Mouse (Mus musculus) MEL (cell line): ENCODE results near the gene Gnai2.

Experiments
- E2F4 ChIP-seq: IDR thresholded peaks from 2 replicates; pipeline ENCODE4 v1.6.1; 2011; ENCODE audit warnings: low read depth, low read length, improper control_type of control experiment, borderline replicate concordance
- EP300 ChIP-seq, 2 experiments: IDR thresholded peaks; 2 replicates each; pipeline ENCODE4 v1.6.1; 2011; ENCODE audit warnings: improper control_type of control experiment in 2 of 2, low read length in 2 of 2, low read depth in 1 of 2, mild to moderate bottlenecking in 1 of 2
- MYC ChIP-seq: IDR thresholded peaks from 2 replicates; pipeline ENCODE4 v1.6.1; 2011; ENCODE audit warnings: low read depth, mild to moderate bottlenecking, low read length, improper control_type of control experiment, moderate library complexity
- RCOR1 ChIP-seq: IDR thresholded peaks from 2 replicates; pipeline ENCODE4 v1.6.1; 2012; ENCODE audit warnings: low read depth, mild to moderate bottlenecking, inconsistent platforms, low read length, improper control_type of control experiment
- TCF12 ChIP-seq: IDR thresholded peaks from 2 replicates; pipeline ENCODE4 v1.6.1; 2014; ENCODE audit warnings: low read depth, mild to moderate bottlenecking, inconsistent platforms, low read length, improper control_type of control experiment, moderate library complexity
- ZNF384 ChIP-seq: IDR thresholded peaks from 2 replicates; pipeline ENCODE4 v1.6.1; 2012; ENCODE audit warnings: low read depth, mild to moderate bottlenecking, inconsistent platforms, low read length, improper control_type of control experiment

DNA sequence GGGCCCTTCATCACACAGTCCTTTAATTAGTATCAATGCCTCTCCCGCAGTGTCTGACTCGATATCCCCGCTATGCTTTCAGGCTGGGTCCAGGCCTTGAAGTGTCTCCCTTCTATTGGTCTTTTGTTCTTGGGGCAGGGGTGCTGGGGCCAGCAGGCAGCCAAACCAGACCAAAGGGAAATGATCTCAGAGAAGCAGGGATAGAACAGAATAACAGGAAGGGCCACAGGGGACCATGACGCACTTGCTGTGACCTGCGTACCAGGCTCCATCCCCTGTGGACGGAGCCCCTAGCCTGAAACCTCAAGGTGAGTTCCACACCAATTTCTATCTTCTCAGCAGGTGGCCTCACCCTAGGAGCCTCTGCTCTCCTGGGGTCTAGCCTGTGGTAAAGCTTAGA is 17.1 kb downstream of the Gnai2 start:
- TF ChIP-seq E2F4 = no peak
- no peak for TF ChIP-seq TCF12
- no peak for TF ChIP-seq ZNF384
- TF ChIP-seq EP300 (IDR thresholded peaks at IDR 0.05; ENCODE audit: low read depth in 1 of 2, low read length in 2 of 2) = no peak
- TF ChIP-seq MYC = no peak
- no peak for TF ChIP-seq RCOR1
